Mouse (Mus musculus) liver, embryonic 13.5 days (tissue): ENCODE measurements around the gene Ucn3. TPM values are rescaled to one million over a fixed set of nuclear protein-coding genes. Genes with fewer than 3 reads are reported as not detected.

Experiments used
- ATAC-seq: fragments of 200-750 bp; cut with Nextera tagmentation; 2 replicates; pipeline ENCODE4 v1.8.0; 2017; ENCODE audit warnings: low read depth, mild to moderate bottlenecking, moderate number of reproducible peaks, moderate library complexity
- DNase-seq: peaks from one replicate; pipeline ENCODE4 v3.0.0; 2022
- H3K27ac ChIP-seq: fragments of 300-500 bp; sonication (generic); 2 replicates; pipeline ENCODE4 v1.5.1; 2015; ENCODE audit warnings: moderate library complexity, mild to moderate bottlenecking, inconsistent platforms
- H3K27me3 ChIP-seq: fragments of 300-500 bp; sonication (generic); 2 replicates; pipeline ENCODE4 v1.6.1; 2015; ENCODE audit warnings: mild to moderate bottlenecking, inconsistent platforms
- H3K36me3 ChIP-seq: fragments of 300-500 bp; sonication (generic); 2 replicates; pipeline ENCODE4 v1.6.1; 2015; ENCODE audit warnings: mild to moderate bottlenecking, inconsistent platforms
- H3K4me1 ChIP-seq: fragments of 300-500 bp; sonication (generic); replicated peaks from 2 replicates; pipeline ENCODE4 v1.6.1; 2015; ENCODE audit warnings: inconsistent platforms
- H3K4me2 ChIP-seq: fragments of 300-500 bp; sonication (generic); 2 replicates; pipeline ENCODE4 v1.6.1; 2015; ENCODE audit warnings: inconsistent platforms, mild to moderate bottlenecking, moderate library complexity
- H3K4me3 ChIP-seq: fragments of 300-500 bp; sonication (generic); replicated peaks from 2 replicates; pipeline ENCODE4 v1.5.1; 2015; ENCODE audit warnings: mild to moderate bottlenecking, inconsistent platforms
- H3K9ac ChIP-seq: fragments of 300-500 bp; sonication (generic); 2 replicates; pipeline ENCODE4 v1.6.1; 2015; ENCODE audit warnings: mild to moderate bottlenecking, inconsistent platforms
- H3K9me3 ChIP-seq: fragments of 300-500 bp; sonication (generic); replicated peaks from 2 replicates; pipeline ENCODE4 v1.6.1; 2016; ENCODE audit warnings: inconsistent platforms
- WGBS: fragments of 180-500 bp; shearing (Covaris S2); methylation state at CpG from one replicate; pipeline ENCODE4 v1.1.7; 2015; ENCODE audit not compliant: insufficient replicate concordance; 5-methylcytosine and 5-hydroxymethylcytosine counted together
- microRNA-seq: library from miRNA; unstranded; fragments of <30 nt; microRNA quantifications from one replicate; pipeline ENCODE4, GENCODE M21; 2016
- polyA plus RNA-seq: library from polyadenylated mRNA; unstranded; fragments of >200 nt; fragmentation: Nextera tagmentation; extraction: Ambion mirVana; gene quantifications from 2 replicates; pipeline ENCODE4 v1.2.1, GENCODE M21; 2015

The Ucn3 gene
- polyA plus RNA-seq, 1 experiment from 2014 or later = not detected

DNA sequence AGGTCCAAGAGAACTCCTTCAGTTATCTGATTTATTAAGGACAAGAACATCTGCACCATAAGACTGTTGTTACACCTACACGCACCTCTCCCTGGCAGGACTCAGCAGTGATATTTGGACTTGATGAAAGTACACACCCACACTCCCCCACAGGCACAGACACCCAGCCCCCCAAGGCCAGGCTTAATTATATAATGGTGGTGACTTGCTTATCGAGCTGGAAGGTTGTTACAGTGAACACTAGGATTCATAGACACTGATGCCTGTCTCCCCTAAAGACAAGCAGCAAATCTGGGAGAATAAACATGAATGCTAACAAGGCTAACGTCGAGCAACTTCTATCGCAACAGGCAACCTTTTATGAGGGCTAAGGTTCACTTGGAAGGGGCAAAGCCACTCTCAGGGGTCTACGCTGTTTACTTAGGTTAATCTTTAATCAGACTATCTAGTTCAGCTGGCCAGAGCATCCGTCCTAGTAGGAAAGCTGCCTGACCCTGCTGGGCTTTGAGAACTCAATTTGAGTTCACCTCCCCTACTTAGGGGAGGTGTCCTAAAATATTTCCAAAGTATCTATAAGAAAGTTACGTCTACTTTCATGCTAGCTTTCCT is 53.6 kb downstream of the Ucn3 start:
- Histone ChIP-seq H3K9ac (peak overlapping the region; percentile 83), H3K9me3 (no peaks in the 10 kb centered on the region), H3K36me3 (peaks cover 46% of the 10 kb centered on the region), H3K4me1 (peaks cover 54% of the 10 kb centered on the region), H3K27me3 (no peaks in the 10 kb centered on the region), H3K4me2 (peak overlapping the region; percentile 69), H3K4me3 (peak overlapping the region; percentile 71), H3K27ac (peak overlapping the region; percentile 75)
- WGBS = 51% methylated on average over 8 of the region's 8 CpGs
- ATAC-seq (no peak; the same call in 1 of the 2 replicates), DNase-seq (peak; percentile 11)

Small RNA genes within 50 kb of the gene (microRNA-seq; reads per million reads assigned to microRNA genes)
- gene Gm22460 = not detected

Other genes with a start within 250 kb of the Ucn3 start
- gene Calml3, start 141.0 kb downstream of the Ucn3 start, polyA plus RNA-seq = not detected in 2 replicates
- gene Calm4, start 107.6 kb downstream of the Ucn3 start, polyA plus RNA-seq = not detected in 2 replicates
- not detected in 2 replicates for gene Calm5, start 91.2 kb downstream of the Ucn3 start, polyA plus RNA-seq
- gene Net1, start 27.1 kb downstream of the Ucn3 start, polyA plus RNA-seq = 53.6 and 66.0 TPM in 2 replicates
- not detected in 2 replicates for gene Tubal3, start 27.1 kb downstream of the Ucn3 start, polyA plus RNA-seq
- 0.24 and 0.34 TPM in 2 replicates for gene Akr1c14, start 103.7 kb upstream of the Ucn3 start, polyA plus RNA-seq
- gene Akr1c18, start 205.3 kb upstream of the Ucn3 start, polyA plus RNA-seq = 0.60 and 0.71 TPM in 2 replicates
- 31.9 and 35.1 TPM in 2 replicates for gene Akr1c13, start 245.8 kb upstream of the Ucn3 start, polyA plus RNA-seq